Mouse (Mus musculus): Measurements from ENCODE around the gene Slc15a5.

DNA sequence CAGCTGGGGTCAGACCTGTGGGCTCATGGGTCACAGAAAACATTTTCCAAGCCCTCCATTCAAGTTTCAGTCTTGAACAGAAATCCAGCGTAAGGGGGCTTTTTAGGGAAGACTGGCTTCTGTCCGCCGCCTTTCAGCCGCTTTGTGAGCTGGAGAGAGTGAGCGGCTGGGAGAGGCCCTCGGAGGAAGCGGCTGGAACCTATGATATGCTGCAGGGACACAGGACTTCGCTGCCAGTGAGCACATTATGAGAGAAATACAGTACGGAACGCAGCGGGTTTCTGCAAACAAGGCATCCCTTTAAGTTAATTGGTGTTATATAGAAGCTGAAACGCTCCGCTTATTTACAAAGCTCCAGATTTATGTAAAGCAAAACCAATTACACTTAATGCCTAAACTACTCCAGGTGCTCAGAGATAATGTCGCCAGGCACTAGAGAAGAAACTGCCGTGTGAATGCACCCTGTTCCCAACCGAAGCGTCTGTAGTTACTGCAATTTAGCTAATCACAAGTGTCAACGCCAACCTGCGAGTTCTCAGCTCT lies 97.5 kb downstream of the Slc15a5 start:
- TF ChIP-seq MAFK (IDR thresholded peaks at IDR 0.05; ENCODE audit: insufficient read depth, low read depth, low read length): no peak
- TF ChIP-seq HCFC1 (IDR thresholded peaks at IDR 0.05; ENCODE audit: borderline replicate concordance, insufficient read depth, low read length): no peak
- no peak for TF ChIP-seq CHD2 (IDR thresholded peaks at IDR 0.05; ENCODE audit: low read depth, low read length)
